Mouse (Mus musculus) gastrocnemius, postnatal 4 days (tissue): Measurements from ENCODE around the gene Daam1. TPM values are rescaled to one million over a fixed set of nuclear protein-coding genes. Genes with fewer than 3 reads are reported as not detected.

Experiments
- DNase-seq, 2 experiments: peaks; one replicate each; pipeline ENCODE4 v3.0.0; 2021 to 2022; ENCODE audit warnings: low spot score in 2 of 2, mixed read lengths in 2 of 2
- total RNA-seq, 2 experiments: library from RNA; stranded (reverse); gene quantifications; 2 replicates each; pipeline ENCODE4 v1.2.3; 2021

Daam1 gene
- total RNA-seq, 2 experiments from 2014 or later = 28.8 to 34.6 TPM

GRCm38 (mm10) chr12:72038866-72039265 lies 208.0 kb downstream of the Daam1 start:
- DNase-seq = no peak

GRCm38 (mm10) chr12:72039501-72039900 lies 208.6 kb downstream of the Daam1 start:
- no peak for DNase-seq

GRCm38 (mm10) chr12:72041238-72041637 lies 210.4 kb downstream of the Daam1 start:
- DNase-seq = no peak

Other genes with a start within 250 kb of the Daam1 start
- 1 to 10 TPM; 1.1 to 1.3 TPM for gene Gpr135, start 240.0 kb downstream of the Daam1 start, total RNA-seq